Mouse (Mus musculus) heart, postnatal 0 days (tissue): Measurements from ENCODE around the gene Abcb1a. TPM values are rescaled to one million over a fixed set of nuclear protein-coding genes. Genes with fewer than 3 reads are reported as not detected.

Experiments used
- ATAC-seq: fragments of 200-750 bp; cut with Nextera tagmentation; 2 replicates; pipeline ENCODE4 v1.8.0; 2017; ENCODE audit warnings: low read depth, moderate number of reproducible peaks, moderate library complexity; ENCODE audit not compliant: insufficient read depth
- DNase-seq: peaks from one replicate; pipeline ENCODE4 v3.0.0-alpha.2; 2016; ENCODE audit warnings: low spot score
- H3K27ac ChIP-seq: fragments of 300-500 bp; sonication (generic); 2 replicates; pipeline ENCODE4 v1.5.1; 2014; ENCODE audit warnings: low read depth, mild to moderate bottlenecking
- H3K27me3 ChIP-seq: fragments of 300-500 bp; sonication (generic); 2 replicates; pipeline ENCODE4 v1.6.1; 2014; ENCODE audit warnings: low read length, mixed read lengths; ENCODE audit not compliant: control insufficient read depth, insufficient read depth
- H3K36me3 ChIP-seq: fragments of 300-500 bp; sonication (generic); replicated peaks from 2 replicates; pipeline ENCODE4 v1.6.1; 2014; ENCODE audit warnings: low read length, mixed read lengths; ENCODE audit not compliant: control insufficient read depth, insufficient read depth
- H3K4me1 ChIP-seq: fragments of 300-500 bp; sonication (generic); 2 replicates; pipeline ENCODE4 v1.6.1; 2014; ENCODE audit warnings: antibody characterized with exemption; ENCODE audit not compliant: control insufficient read depth, insufficient read depth
- H3K4me2 ChIP-seq: fragments of 300-500 bp; sonication (generic); 2 replicates; pipeline ENCODE4 v1.6.1; 2014; ENCODE audit warnings: low read depth, mild to moderate bottlenecking, low read length, moderate library complexity
- H3K4me3 ChIP-seq: fragments of 300-500 bp; sonication (generic); 2 replicates; pipeline ENCODE4 v1.5.1; 2014; ENCODE audit warnings: low read depth, low read length
- H3K9ac ChIP-seq: fragments of 300-500 bp; sonication (generic); replicated peaks from 2 replicates; pipeline ENCODE4 v1.6.1; 2014; ENCODE audit warnings: low read depth, low read length, mixed read lengths
- H3K9me3 ChIP-seq: fragments of 300-500 bp; sonication (generic); replicated peaks from 2 replicates; pipeline ENCODE4 v1.6.1; 2016; ENCODE audit warnings: low read length; ENCODE audit not compliant: control insufficient read depth
- CTCF ChIP-seq: IDR thresholded peaks from 2 replicates; pipeline ENCODE4 v1.5.1; 2016; ENCODE audit warnings: antibody characterized with exemption, control low read depth, low read depth
- EP300 ChIP-seq: IDR thresholded peaks from 2 replicates; pipeline ENCODE4 v1.6.1; 2016; ENCODE audit warnings: antibody characterized with exemption, low read depth
- WGBS: fragments of 180-500 bp; shearing (Covaris S2); extraction: QIAGEN DNeasy Blood & Tissue Kit; methylation state at CpG from one replicate; pipeline ENCODE4 v1.1.7; 2014; 5-methylcytosine and 5-hydroxymethylcytosine counted together
- polyA plus RNA-seq: library from polyadenylated mRNA; unstranded; fragments of >200 nt; fragmentation: Nextera tagmentation; extraction: Ambion mirVana; gene quantifications from 2 replicates; pipeline ENCODE4 v1.2.1, GENCODE M21; 2015
- total RNA-seq: library from RNA; depleted of rRNA; stranded (reverse); fragments of >200 nt; gene quantifications from 2 replicates; pipeline ENCODE4 v1.2.3, GENCODE M21; 2014; ENCODE audit warnings: low replicate concordance

The Abcb1a gene
- total and polyA plus RNA-seq, 2 experiments from 2014 or later = 0.96 to 3.0 TPM

- TF ChIP-seq EP300 = no peak
- no peak for TF ChIP-seq CTCF
- no peak for ATAC-seq
- Histone ChIP-seq H3K27ac (no peak overlapping the region), H3K36me3 (no peaks in the 10 kb centered on the region), H3K4me1 (no peaks in the 10 kb centered on the region), H3K9me3 (no peaks in the 10 kb centered on the region), H3K4me2 (no peak overlapping the region), H3K4me3 (no peak overlapping the region), H3K27me3 (no peaks in the 10 kb centered on the region), H3K9ac (no peak overlapping the region)
- DNase-seq = no peak
- 90% methylated on average over 1 of the region's 1 CpGs for WGBS
Observed at GRCm38 (mm10) chr5:8669606-8670005, 9.7 kb downstream of the Abcb1a start.

GRCm38 (mm10) chr5:8675262-8675951 lies 15.5 kb downstream of the Abcb1a start:
- no peaks in the 10 kb centered on the region for H3K36me3 ChIP-seq
- no peaks in the 10 kb centered on the region for H3K9me3 ChIP-seq
- ATAC-seq (no peak), DNase-seq (no peak)
- TF ChIP-seq CTCF = no peak
- no peak for TF ChIP-seq EP300
- no peak overlapping the region for H3K9ac ChIP-seq
- no peaks in the 10 kb centered on the region for H3K27me3 ChIP-seq
- H3K4me3 ChIP-seq = no peak overlapping the region
- no peaks in the 10 kb centered on the region for H3K4me1 ChIP-seq
- no peak overlapping the region for H3K4me2 ChIP-seq
- 74% methylated on average over 6 of the region's 6 CpGs for WGBS
- H3K27ac ChIP-seq = no peak overlapping the region

DNA sequence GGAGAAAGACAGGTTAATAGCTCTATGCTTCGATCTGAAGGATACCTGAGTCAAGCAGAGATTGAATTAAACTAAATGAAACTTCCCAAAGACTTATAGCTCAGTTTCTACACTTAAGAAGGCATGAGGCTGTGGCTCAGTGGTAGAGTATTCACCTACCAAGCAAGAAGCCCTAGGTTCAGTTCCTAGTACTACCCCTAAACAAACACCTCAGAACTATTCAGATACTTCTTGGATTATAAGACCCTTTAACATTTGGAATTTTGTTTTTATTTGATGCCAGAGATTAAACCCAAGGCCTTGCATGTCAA lies 16.0 kb downstream of the Abcb1a start:
- ATAC-seq (no peak), DNase-seq (no peak)
- Histone ChIP-seq H3K4me1 (no peaks in the 10 kb centered on the region), H3K4me2 (no peak overlapping the region), H3K27ac (no peak overlapping the region), H3K4me3 (no peak overlapping the region), H3K9me3 (no peaks in the 10 kb centered on the region), H3K36me3 (no peaks in the 10 kb centered on the region), H3K9ac (no peak overlapping the region), H3K27me3 (no peaks in the 10 kb centered on the region)
- no peak for TF ChIP-seq CTCF
- WGBS = 52% methylated on average over 1 of the region's 1 CpGs

- H3K9ac ChIP-seq = no peak overlapping the region
- whole genome bisulfite sequencing = 43% methylated on average over 3 of the region's 3 CpGs
- DNase-seq = no peak
- H3K36me3 ChIP-seq = no peaks in the 10 kb centered on the region
- no peak overlapping the region for H3K4me2 ChIP-seq
- no peak for ATAC-seq
- TF ChIP-seq CTCF (no peak), EP300 (no peak)
- H3K27ac ChIP-seq = no peak overlapping the region
- H3K4me1 ChIP-seq = no peaks in the 10 kb centered on the region
- H3K4me3 ChIP-seq = no peak overlapping the region
- no peaks in the 10 kb centered on the region for H3K9me3 ChIP-seq
- no peaks in the 10 kb centered on the region for H3K27me3 ChIP-seq
Observed at GRCm38 (mm10) chr5:8681166-8681565, 21.3 kb downstream of the Abcb1a start.

GRCm38 (mm10) chr5:8683686-8684085 lies 23.8 kb downstream of the Abcb1a start:
- Histone ChIP-seq H3K9ac (no peak overlapping the region), H3K27me3 (no peaks in the 10 kb centered on the region), H3K9me3 (no peaks in the 10 kb centered on the region), H3K4me2 (no peak overlapping the region), H3K4me3 (no peak overlapping the region), H3K4me1 (no peaks in the 10 kb centered on the region), H3K27ac (no peak overlapping the region), H3K36me3 (no peaks in the 10 kb centered on the region)
- no peak for TF ChIP-seq CTCF
- no peak for TF ChIP-seq EP300
- no peak for ATAC-seq
- 80% methylated on average over 3 of the region's 3 CpGs for WGBS
- no peak for DNase-seq

DNA sequence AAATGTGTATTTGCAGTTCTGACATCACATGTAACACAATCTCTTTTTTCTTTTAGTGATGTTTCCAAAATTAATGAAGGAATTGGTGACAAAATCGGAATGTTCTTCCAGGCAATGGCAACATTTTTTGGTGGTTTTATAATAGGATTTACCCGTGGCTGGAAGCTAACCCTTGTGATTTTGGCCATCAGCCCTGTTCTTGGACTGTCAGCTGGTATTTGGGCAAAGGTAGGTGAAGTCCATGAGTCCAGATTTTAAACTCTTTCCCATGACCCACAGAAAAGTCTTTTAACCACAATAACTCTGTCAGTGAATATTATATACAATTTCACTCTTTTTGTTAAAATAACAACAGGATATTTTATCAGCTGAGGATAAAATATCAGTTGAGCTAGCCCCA lies 26.2 kb downstream of the Abcb1a start:
- 54% methylated on average over 2 of the region's 2 CpGs for WGBS
- no peaks in the 10 kb centered on the region for H3K4me1 ChIP-seq
- H3K4me2 ChIP-seq = no peak overlapping the region
- DNase-seq (no peak), ATAC-seq (no peak)
- H3K9me3 ChIP-seq = no peaks in the 10 kb centered on the region
- H3K27me3 ChIP-seq = no peaks in the 10 kb centered on the region
- H3K9ac ChIP-seq = no peak overlapping the region
- no peaks in the 10 kb centered on the region for H3K36me3 ChIP-seq
- no peak overlapping the region for H3K27ac ChIP-seq
- no peak for TF ChIP-seq CTCF
- H3K4me3 ChIP-seq = no peak overlapping the region
